Mouse (Mus musculus) limb, embryonic 13.5 days (tissue): ENCODE results near the gene Tmem229b. TPM values are rescaled to one million over a fixed set of nuclear protein-coding genes. Genes with fewer than 3 reads are reported as not detected.
A peak's percentile ranks its signal among the peaks of the same experiment; 100 is the strongest.

ENCODE experiments used
- ATAC-seq: fragments of 200-750 bp; cut with Nextera tagmentation; 2 replicates; pipeline ENCODE4 v1.8.0; 2017; ENCODE audit warnings: low read depth, moderate number of reproducible peaks, moderate TSS enrichment; ENCODE audit not compliant: low FRiP score
- H3K27ac ChIP-seq: fragments of 300-500 bp; sonication (generic); 2 replicates; pipeline ENCODE4 v1.5.1; 2015; ENCODE audit warnings: inconsistent platforms, mild to moderate bottlenecking, moderate library complexity
- H3K27me3 ChIP-seq: fragments of 300-500 bp; sonication (generic); 2 replicates; pipeline ENCODE4 v1.6.1; 2015; ENCODE audit warnings: mild to moderate bottlenecking, inconsistent platforms
- H3K36me3 ChIP-seq: fragments of 300-500 bp; sonication (generic); 2 replicates; pipeline ENCODE4 v1.6.1; 2015; ENCODE audit warnings: inconsistent platforms, mild to moderate bottlenecking, moderate library complexity
- H3K4me1 ChIP-seq: fragments of 300-500 bp; sonication (generic); 2 replicates; pipeline ENCODE4 v1.6.1; 2015; ENCODE audit warnings: inconsistent platforms
- H3K4me2 ChIP-seq: fragments of 300-500 bp; sonication (generic); replicated peaks from 2 replicates; pipeline ENCODE4 v1.6.1; 2015; ENCODE audit warnings: inconsistent platforms, mild to moderate bottlenecking, moderate library complexity
- H3K4me3 ChIP-seq: fragments of 300-500 bp; sonication (generic); 2 replicates; pipeline ENCODE4 v1.5.1; 2015; ENCODE audit warnings: moderate library complexity, mild to moderate bottlenecking, inconsistent platforms
- H3K9ac ChIP-seq: fragments of 300-500 bp; sonication (generic); 2 replicates; pipeline ENCODE4 v1.6.1; 2015; ENCODE audit warnings: mild to moderate bottlenecking, inconsistent platforms
- H3K9me3 ChIP-seq: fragments of 300-500 bp; sonication (generic); 2 replicates; pipeline ENCODE4 v1.6.1; 2016; ENCODE audit warnings: inconsistent platforms
- WGBS: fragments of 180-500 bp; shearing (Covaris S2); methylation state at CpG from one replicate; pipeline ENCODE4 v1.1.7; 2015; 5-methylcytosine and 5-hydroxymethylcytosine counted together
- polyA plus RNA-seq: library from polyadenylated mRNA; unstranded; fragments of >200 nt; fragmentation: Nextera tagmentation; extraction: Ambion mirVana; gene quantifications from 2 replicates; pipeline ENCODE4 v1.2.1, GENCODE M21; 2015

Gene Tmem229b
- polyA plus RNA-seq, 1 experiment from 2014 or later = 5.3 TPM

DNA sequence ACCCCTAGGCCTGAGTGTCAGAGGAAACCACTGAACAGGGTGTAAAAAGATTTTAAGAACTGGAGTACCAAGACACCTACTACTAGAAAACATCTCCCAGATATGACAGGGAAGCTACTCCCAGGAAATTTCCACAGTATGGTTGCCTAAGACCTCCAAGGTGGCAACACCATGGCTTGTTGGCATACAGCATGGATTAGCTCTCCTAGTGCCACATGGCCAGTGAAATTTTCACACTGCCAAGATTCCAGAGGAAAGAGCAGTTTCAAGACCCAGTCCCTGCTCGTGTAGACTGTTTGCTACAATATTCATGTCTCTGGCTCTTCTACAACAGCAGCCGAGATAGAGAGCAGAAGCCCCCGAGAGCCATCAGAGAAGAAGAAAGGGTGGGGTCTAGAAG lies 4.4 kb downstream of the Tmem229b start:
- Histone ChIP-seq H3K27ac (no peak overlapping the region), H3K4me2 (no peak overlapping the region), H3K4me3 (no peak overlapping the region), H3K9me3 (no peaks in the 10 kb centered on the region), H3K9ac (no peak overlapping the region), H3K4me1 (peaks cover 8% of the 10 kb centered on the region), H3K27me3 (peaks cover 40% of the 10 kb centered on the region), H3K36me3 (no peaks in the 10 kb centered on the region)
- WGBS = 89% methylated on average over 3 of the region's 3 CpGs
- ATAC-seq = no peak

DNA sequence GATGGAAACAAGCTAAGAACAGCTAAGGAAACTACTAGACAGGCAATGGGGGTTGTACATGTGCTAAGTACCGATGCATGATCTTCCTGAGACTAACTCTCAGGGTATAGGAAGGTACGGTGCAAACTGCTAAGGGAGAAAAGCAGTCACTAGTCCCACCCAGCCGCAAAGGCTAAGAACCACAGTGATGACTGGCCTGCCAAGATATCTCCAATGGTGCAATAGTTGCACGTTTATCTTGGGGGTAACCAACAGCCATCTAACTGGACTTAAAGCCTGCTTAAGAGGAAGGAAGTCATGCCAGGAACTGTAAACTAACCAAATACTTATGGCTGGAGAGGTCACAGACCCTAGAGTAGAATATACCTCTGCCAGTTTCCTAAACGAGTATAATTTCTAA lies 5.0 kb downstream of the Tmem229b start:
- Histone ChIP-seq H3K4me1 (peaks cover 6% of the 10 kb centered on the region), H3K27me3 (peaks cover 34% of the 10 kb centered on the region)
- WGBS = 81% methylated on average over 5 of the region's 5 CpGs

DNA sequence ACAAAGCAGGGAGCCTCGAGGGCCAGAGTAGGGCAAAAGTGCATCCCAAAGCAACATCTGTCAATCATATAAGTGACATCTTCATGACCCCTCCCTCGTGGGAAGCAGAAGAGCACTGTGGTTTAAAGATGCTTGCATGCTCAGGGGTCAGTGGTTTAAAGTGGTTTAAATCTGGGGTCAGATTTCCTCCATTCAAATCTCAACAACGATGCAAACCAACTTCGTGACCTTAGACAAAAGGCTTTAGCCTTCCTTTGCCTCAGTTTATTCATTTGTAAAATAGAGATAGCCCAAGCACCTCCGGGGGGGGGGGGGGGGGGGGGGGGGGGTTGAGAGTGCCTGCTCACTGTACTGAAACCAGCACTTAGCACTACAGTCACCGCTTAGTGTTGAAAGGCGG lies 10.7 kb downstream of the Tmem229b start:
- no peak for ATAC-seq
- no peaks in the 10 kb centered on the region for H3K9me3 ChIP-seq
- no peak overlapping the region for H3K27ac ChIP-seq
- H3K36me3 ChIP-seq = no peaks in the 10 kb centered on the region
- no peak overlapping the region for H3K4me2 ChIP-seq
- H3K27me3 ChIP-seq = no peaks in the 10 kb centered on the region
- no peak overlapping the region for H3K9ac ChIP-seq
- H3K4me3 ChIP-seq = no peak overlapping the region
- 38% methylated on average over 6 of the region's 7 CpGs for WGBS
- no peaks in the 10 kb centered on the region for H3K4me1 ChIP-seq

More for the DNA sequence above, 5.0 kb downstream of the Tmem229b start:
- Histone ChIP-seq H3K4me3 (no peak overlapping the region), H3K4me2 (no peak overlapping the region), H3K9me3 (no peaks in the 10 kb centered on the region), H3K36me3 (no peaks in the 10 kb centered on the region), H3K9ac (no peak overlapping the region), H3K27ac (no peak overlapping the region)
- ATAC-seq = no peak

DNA sequence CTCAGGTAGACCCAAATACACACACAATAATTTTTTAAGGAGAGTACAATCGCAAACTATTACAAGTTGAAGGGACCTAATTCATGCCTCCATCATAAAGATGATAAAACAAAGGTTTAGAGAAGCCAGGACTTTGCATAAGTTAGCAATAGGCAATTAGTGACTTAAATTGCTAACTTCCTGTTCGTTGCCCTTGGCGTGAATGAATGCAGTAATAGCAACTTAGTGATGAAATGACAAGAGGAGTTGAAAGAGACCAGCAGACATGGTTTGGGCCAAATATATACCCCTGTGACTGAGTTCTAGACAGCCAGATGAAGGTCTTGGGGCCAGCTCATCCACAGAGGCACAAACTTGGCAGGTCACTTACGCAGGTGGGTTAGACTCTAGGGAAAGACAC lies 11.2 kb downstream of the Tmem229b start:
- 77% methylated on average over 4 of the region's 4 CpGs for WGBS
- no peak overlapping the region for H3K4me3 ChIP-seq
- H3K27me3 ChIP-seq = no peaks in the 10 kb centered on the region
- H3K4me1 ChIP-seq = no peaks in the 10 kb centered on the region
- no peak for ATAC-seq
- no peaks in the 10 kb centered on the region for H3K9me3 ChIP-seq
- H3K9ac ChIP-seq = no peak overlapping the region
- no peaks in the 10 kb centered on the region for H3K36me3 ChIP-seq
- no peak overlapping the region for H3K27ac ChIP-seq
- no peak overlapping the region for H3K4me2 ChIP-seq

DNA sequence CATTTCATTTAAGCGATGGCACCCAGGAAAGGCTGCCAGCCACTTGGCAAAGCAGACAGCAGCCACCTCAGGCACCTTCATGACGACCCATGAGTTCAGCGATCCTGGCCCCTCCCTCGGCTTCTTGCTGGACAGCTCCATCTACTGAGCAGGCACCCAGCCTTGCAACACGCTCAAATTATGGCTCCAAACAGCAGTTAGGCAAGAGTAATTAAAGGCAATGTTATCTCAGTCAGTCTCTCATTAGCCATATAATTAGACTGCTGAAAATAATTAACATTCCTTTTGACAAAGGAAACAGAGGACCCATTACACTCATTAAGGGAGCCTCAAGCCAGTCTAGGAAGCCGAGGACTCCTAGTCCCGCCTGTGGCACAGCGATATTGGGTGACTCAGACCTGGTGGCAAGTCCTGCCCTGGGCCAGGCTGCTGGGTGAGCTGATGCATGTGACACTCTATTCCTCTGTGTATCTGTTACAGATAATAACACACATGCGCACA lies 19.8 kb downstream of the Tmem229b start:
- no peaks in the 10 kb centered on the region for H3K9me3 ChIP-seq
- 44% methylated on average over 9 of the region's 9 CpGs for WGBS
- ATAC-seq = no peak
- no peak overlapping the region for H3K9ac ChIP-seq
- no peaks in the 10 kb centered on the region for H3K4me1 ChIP-seq
- H3K27me3 ChIP-seq = no peaks in the 10 kb centered on the region
- H3K27ac ChIP-seq = no peak overlapping the region
- H3K4me3 ChIP-seq = no peak overlapping the region
- no peaks in the 10 kb centered on the region for H3K36me3 ChIP-seq
- no peak overlapping the region for H3K4me2 ChIP-seq

DNA sequence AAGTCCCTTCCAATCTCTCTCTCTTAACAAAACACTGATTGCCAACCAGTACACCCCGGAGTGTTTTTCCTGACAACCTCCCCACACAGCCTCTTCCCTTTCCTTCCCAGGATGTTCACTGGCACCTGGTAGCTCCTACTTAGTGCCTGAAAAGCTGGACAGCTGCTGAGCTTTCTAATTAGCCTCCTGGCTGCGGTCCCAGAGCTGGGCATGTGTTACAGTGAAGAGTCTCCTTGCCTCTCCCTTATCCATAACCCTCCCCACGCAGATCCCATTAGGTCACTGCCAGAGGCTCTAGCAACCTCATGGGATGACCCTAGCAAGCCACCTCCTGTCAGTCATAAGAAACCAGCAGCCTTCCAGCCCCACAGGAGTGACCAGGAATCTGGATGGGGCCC lies 23.4 kb downstream of the Tmem229b start:
- 0 out of 2 replicates have a peak, but pooled peaks have one; percentile 15 for ATAC-seq
- Histone ChIP-seq H3K4me2 (no peak overlapping the region), H3K27me3 (no peaks in the 10 kb centered on the region), H3K4me3 (no peak overlapping the region), H3K36me3 (no peaks in the 10 kb centered on the region), H3K9me3 (no peaks in the 10 kb centered on the region; the same call in 1 of the 2 replicates), H3K4me1 (no peaks in the 10 kb centered on the region), H3K9ac (no peak overlapping the region), H3K27ac (no peak overlapping the region)
- WGBS = 56% methylated on average over 3 of the region's 3 CpGs

DNA sequence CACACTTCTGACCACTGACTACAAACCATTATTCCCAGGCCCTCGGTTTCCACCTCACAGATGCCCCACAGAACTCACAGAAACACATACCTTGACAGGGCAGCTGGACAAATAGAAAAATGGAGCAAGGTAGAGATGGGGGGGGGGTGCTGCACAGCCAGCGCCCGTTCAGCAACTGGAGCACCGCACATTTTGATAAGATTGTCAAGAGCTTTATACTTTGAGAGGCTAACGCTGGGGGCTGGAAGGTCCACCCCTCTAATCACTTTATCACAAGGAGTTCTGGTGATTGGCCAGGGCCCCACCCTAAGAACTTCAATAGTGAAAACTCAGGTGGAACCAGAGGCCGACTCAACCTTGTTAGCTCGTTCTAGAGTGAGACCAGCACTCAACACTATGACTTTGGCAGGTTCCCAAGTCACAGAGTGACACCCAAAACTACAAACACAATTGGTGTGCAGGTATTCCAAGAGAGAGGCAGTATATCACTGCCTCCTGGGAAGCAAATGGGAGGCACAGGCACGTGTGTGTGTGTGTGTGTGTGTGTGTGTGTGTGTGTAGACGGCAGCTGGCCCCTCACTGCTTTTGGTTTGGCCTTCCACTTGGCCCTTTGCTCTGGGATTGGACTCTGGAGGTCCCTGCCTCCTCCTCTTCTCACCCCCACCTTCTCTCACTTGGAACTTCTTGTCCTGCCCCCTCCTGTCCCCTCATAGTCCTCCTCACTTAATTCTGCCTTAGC lies 24.0 kb downstream of the Tmem229b start:
- no peak overlapping the region for H3K4me2 ChIP-seq
- no peak for ATAC-seq
- 70% methylated on average over 9 of the region's 9 CpGs for WGBS

DNA sequence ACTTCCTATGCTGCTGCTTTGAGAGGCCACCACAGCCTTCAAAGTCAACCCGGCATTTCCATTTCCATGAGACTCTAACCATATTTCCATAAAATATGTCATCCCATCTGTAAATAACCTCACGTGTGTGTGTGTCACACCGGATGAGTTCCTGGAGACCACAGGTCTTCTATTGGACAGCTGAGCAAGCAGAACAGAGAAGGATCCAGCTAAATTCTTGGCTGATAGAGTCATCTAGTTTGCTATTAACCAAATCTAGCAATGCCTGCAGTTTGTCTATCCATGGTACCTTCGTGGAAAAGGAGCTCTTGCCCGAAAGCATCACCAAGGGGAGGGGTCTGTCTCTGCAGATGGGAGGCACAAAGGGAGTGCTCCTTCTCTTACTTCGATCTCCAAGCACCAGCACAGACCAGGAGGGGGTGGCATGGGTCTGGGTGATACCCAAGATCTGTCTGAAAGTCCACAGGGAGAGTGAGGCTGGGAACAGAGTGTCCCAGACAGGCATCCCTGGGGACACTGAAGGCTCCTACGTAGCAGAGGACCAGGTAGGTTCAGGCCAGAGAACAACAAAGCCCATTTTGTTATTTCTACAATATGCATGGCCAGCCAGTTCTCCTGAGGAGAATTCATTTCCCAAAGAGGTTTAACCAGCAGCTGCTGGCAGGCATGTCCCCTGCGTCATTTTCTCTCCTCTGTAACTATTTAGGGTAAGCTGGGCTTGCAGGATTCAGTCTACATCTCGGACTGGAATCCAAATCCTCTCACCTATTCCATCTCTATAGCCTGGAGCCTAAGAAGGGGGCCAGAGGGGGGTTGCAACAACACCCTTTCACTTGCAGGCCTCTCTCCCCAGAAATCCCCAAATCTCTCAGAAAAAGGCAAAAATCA lies 25.2 kb downstream of the Tmem229b start:
- Histone ChIP-seq H3K4me2 (no peak overlapping the region), H3K9me3 (no peaks in the 10 kb centered on the region; the same call in 1 of the 2 replicates), H3K27me3 (no peaks in the 10 kb centered on the region), H3K4me3 (no peak overlapping the region), H3K9ac (no peak overlapping the region), H3K4me1 (no peaks in the 10 kb centered on the region), H3K27ac (no peak overlapping the region), H3K36me3 (no peaks in the 10 kb centered on the region)
- no peak for ATAC-seq
- 74% methylated on average over 9 of the region's 9 CpGs for WGBS

More for the DNA sequence above, 24.0 kb downstream of the Tmem229b start:
- H3K27ac ChIP-seq = no peak overlapping the region
- no peak overlapping the region for H3K9ac ChIP-seq
- no peaks in the 10 kb centered on the region for H3K4me1 ChIP-seq
- H3K4me3 ChIP-seq = no peak overlapping the region
- no peaks in the 10 kb centered on the region for H3K27me3 ChIP-seq
- no peaks in the 10 kb centered on the region for H3K36me3 ChIP-seq
- no peaks in the 10 kb centered on the region; the same call in 1 of the 2 replicates for H3K9me3 ChIP-seq

DNA sequence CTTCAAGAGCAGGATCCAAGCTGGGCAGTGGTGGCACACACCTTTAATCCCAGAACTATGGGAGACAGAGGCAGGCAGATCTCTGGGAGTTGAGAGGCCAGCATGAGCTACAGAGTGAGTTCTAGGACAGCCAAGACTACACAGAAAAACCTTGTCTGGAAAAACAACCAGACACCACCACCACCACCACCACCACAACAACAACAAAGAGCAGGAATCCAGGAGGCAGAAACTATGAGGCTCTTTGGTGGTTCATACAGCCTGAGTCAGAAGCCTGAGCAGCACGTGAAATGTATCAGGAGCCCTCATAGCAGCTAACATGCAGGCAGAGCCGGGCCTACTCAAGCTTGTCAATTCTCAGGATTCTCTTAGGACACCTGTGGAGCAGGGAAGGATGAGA lies 26.3 kb downstream of the Tmem229b start:
- Histone ChIP-seq H3K4me2 (no peak overlapping the region), H3K4me1 (no peaks in the 10 kb centered on the region), H3K9ac (no peak overlapping the region), H3K36me3 (no peaks in the 10 kb centered on the region), H3K27me3 (no peaks in the 10 kb centered on the region), H3K27ac (no peak overlapping the region), H3K9me3 (no peaks in the 10 kb centered on the region; the same call in 1 of the 2 replicates), H3K4me3 (no peak overlapping the region)
- WGBS = 80% methylated on average over 2 of the region's 2 CpGs
- ATAC-seq = no peak

DNA sequence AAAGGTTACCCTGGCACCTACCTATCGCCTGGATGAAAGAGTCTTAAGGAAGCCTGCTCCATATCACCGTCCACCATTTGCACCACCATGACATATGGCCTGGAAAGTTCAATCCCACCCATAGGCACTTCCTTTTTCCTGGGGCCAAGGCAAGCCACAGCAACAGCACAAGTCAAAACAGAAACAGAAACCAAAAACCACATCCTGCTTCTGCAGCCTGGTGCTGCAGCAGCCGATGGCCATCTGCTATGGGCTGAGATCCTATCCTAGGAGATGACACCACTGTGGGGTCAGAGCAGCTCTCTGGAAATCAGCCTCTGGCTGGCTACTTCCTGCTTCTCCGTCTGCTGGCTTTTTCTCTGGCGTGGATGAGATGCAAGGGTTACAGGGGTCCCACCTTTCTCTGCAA lies 26.7 kb downstream of the Tmem229b start:
- ATAC-seq = no peak
- WGBS = 65% methylated on average over 5 of the region's 5 CpGs
- no peaks in the 10 kb centered on the region for H3K4me1 ChIP-seq
- H3K27me3 ChIP-seq = no peaks in the 10 kb centered on the region
- H3K9me3 ChIP-seq = no peaks in the 10 kb centered on the region; the same call in 1 of the 2 replicates
- no peak overlapping the region for H3K4me3 ChIP-seq
- H3K9ac ChIP-seq = no peak overlapping the region
- H3K27ac ChIP-seq = no peak overlapping the region
- no peaks in the 10 kb centered on the region for H3K36me3 ChIP-seq
- no peak overlapping the region for H3K4me2 ChIP-seq

DNA sequence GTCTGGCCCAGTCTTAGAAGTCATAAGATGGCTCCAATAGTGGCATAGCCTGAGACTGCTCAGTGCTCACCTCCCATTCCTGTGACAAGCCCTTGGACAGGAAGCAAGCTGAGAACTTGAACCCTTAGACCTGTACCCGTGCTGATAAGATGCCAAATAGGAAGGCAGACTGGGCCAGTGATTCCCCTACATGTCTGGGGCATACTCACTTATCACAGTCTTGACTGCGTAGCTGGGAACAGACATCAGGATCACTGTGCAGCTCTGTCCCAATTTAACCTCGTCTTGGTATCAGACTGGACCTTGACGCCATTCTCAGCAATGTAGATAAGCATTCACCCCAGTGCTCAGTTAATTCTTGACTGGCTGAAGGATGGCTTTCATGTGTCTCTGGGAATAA lies 29.9 kb downstream of the Tmem229b start:
- WGBS = 83% methylated on average over 4 of the region's 4 CpGs
- no peaks in the 10 kb centered on the region for H3K4me1 ChIP-seq

DNA sequence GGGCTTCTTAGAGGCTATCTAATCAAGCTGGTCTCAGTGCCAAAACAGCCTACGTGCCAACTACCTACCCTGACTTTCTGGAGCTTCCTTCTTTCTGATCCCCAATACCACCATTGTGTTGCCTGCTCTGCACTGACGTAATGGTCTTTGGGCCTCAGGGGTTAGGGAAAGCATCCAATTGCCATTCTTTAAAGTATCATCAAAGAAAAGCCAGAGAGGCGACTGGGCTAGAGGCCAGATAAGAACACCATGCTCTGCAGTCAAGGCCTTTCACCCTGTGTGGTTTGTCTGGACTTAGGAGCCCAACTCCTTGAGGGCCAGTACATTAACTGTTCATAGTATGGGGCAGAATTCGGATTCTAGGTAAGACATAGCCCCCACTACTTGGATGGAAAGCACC lies 30.3 kb downstream of the Tmem229b start:
- no peaks in the 10 kb centered on the region; the same call in 1 of the 2 replicates for H3K9me3 ChIP-seq
- no peaks in the 10 kb centered on the region for H3K27me3 ChIP-seq
- WGBS = 72% methylated on average over 4 of the region's 4 CpGs
- no peaks in the 10 kb centered on the region for H3K36me3 ChIP-seq
- H3K4me2 ChIP-seq = no peak overlapping the region
- no peak for ATAC-seq
- no peak overlapping the region for H3K27ac ChIP-seq
- no peaks in the 10 kb centered on the region for H3K4me1 ChIP-seq
- H3K9ac ChIP-seq = no peak overlapping the region
- no peak overlapping the region for H3K4me3 ChIP-seq

More for the DNA sequence above, 29.9 kb downstream of the Tmem229b start:
- no peak for ATAC-seq
- Histone ChIP-seq H3K36me3 (no peaks in the 10 kb centered on the region), H3K27ac (no peak overlapping the region), H3K9ac (no peak overlapping the region), H3K4me2 (no peak overlapping the region), H3K27me3 (no peaks in the 10 kb centered on the region), H3K9me3 (no peaks in the 10 kb centered on the region; the same call in 1 of the 2 replicates), H3K4me3 (no peak overlapping the region)
